8 mouse cellular contexts compared by ENCODE assay signal in genomic region chr17:47976061-47976998, GRCm38 (mm10). TPM values are rescaled to one million over a fixed set of nuclear protein-coding genes. Genes with fewer than 3 reads are reported as not detected.
DNase-seq lines count a peak whose midpoint lies in the region; ATAC-seq lines count a peak whose summit lies in the region.

No protein-coding gene starts in this region.

- H3K9me3 ChIP-seq in midbrain, embryonic 11.5 days (ENCODE audit: control insufficient read depth, low read length) = no peaks in the 10 kb centered on the region

- no peaks in the 10 kb centered on the region for H3K36me3 ChIP-seq in midbrain, embryonic 11.5 days (ENCODE audit: control insufficient read depth, insufficient read depth, low read length)

- H3K27me3 ChIP-seq in midbrain, embryonic 11.5 days (ENCODE audit: control insufficient read depth, insufficient read depth, low read length) = peaks cover 6% of the 10 kb centered on the region; the same call in 1 of the 2 replicates

- peaks cover 49% of the 10 kb centered on the region for H3K4me1 ChIP-seq in midbrain, embryonic 11.5 days (ENCODE audit: control insufficient read depth, insufficient read depth, low read length)

- peak overlapping the region; percentile 86 for H3K27ac ChIP-seq in midbrain, embryonic 11.5 days (ENCODE audit: low read depth, low read length)

- peak overlapping the region; percentile 52; the same call in 1 of the 2 replicates for H3K9ac ChIP-seq in midbrain, embryonic 11.5 days (ENCODE audit: low read length)

- peak; percentile 2 to 34; a peak in 1 of 4 replicates for ATAC-seq in hematopoietic stem cell, adult 5-6 weeks (replicated peaks in 1 of 2; ENCODE audit: insufficient read depth in 1 of 2, low FRiP score in 2 of 2, low TSS enrichment in 1 of 2, low read depth in 1 of 2, poor library complexity in 2 of 2, severe bottlenecking in 2 of 2)
- ATAC-seq in midbrain, embryonic 11.5 days (ENCODE audit: low FRiP score) = peak; percentile 54

- H3K4me3 ChIP-seq in midbrain, embryonic 11.5 days (ENCODE audit: low read depth, low read length) = peak overlapping the region; percentile 7

- H3K4me2 ChIP-seq in midbrain, embryonic 11.5 days = peak overlapping the region; percentile 68

- DNase-seq in cerebellum, adult 18-20 months = peak; percentile 8
- no peak for DNase-seq in cerebellum, adult 8-10 months
- peak; percentile 86 to 87 for DNase-seq in adrenal gland, postnatal 36 days
- DNase-seq in forelimb bud, embryonic 11.5 days (ENCODE audit: low read depth, low spot score) = peak; percentile 68
- DNase-seq in left cerebral cortex, postnatal 4 days = peak; percentile 85
- peak; percentile 97 for DNase-seq in midbrain, embryonic 11.5 days (ENCODE audit: low spot score, missing footprints)
- peak; percentile 42 to 60 for DNase-seq in urinary bladder, postnatal 36 days (ENCODE audit: low spot score in 2 of 2)

- 4% methylated on average over 27 of the region's 27 CpGs for WGBS in midbrain, embryonic 11.5 days

- intact Hi-C loops in left cerebral cortex, postnatal 4 days (cut with DNase I) = no loop called here

RNA-seq across cellular contexts. Expression of gene Foxp4, which starts 51.9 kb away (rescaled TPM):
- 10 to 100 TPM; 23.0 to 23.6 TPM for total RNA-seq in adrenal gland, postnatal 36 days (2021)
- total RNA-seq in hematopoietic stem cell, adult 5-6 weeks (2017) = 7.0 and 7.1 TPM in 2 replicates
- total RNA-seq in left cerebral cortex, postnatal 4 days (2021) = 10 to 100 TPM; 78.3 to 89.0 TPM
- 24.6 and 27.5 TPM in 2 replicates for polyA plus RNA-seq in midbrain, embryonic 11.5 days (2014; fragmentation: Nextera tagmentation; extraction: Ambion mirVana)
